Mouse (Mus musculus) heart, adult 18-20 months (tissue): ENCODE measurements at regions not wholly inside any gene's neighbourhood (a gene's known extent, or its start where the extent isn't known, plus 50 kb on each side); places are given as distances from the start of the nearest gene placed in this dataset.

Source experiments
- DNase-seq, 2 experiments: peaks; one replicate each; pipeline ENCODE4 v3.0.0; 2021 to 2022; ENCODE audit warnings: mixed read lengths in 1 of 2

DNA sequence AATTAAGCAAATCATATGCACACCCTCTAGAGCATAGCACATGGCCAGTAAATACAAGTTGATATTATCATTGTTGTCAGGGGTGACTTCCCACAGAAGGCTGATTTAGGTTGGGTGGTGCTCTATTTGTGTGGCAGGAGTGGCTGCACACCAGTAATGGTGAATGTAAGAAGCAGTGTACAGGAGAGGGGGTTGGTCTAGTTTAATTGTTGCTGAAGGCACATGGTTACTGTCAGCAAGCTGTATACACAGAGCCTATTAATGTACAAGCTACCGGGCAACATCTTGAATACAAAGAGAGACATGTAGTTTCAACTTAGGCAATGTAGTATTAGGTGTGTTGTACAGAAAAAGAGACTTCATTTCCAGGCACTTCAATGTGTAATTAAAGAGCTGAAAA is 280.6 kb upstream of the Pkn2 start:
- no peak for DNase-seq

DNA sequence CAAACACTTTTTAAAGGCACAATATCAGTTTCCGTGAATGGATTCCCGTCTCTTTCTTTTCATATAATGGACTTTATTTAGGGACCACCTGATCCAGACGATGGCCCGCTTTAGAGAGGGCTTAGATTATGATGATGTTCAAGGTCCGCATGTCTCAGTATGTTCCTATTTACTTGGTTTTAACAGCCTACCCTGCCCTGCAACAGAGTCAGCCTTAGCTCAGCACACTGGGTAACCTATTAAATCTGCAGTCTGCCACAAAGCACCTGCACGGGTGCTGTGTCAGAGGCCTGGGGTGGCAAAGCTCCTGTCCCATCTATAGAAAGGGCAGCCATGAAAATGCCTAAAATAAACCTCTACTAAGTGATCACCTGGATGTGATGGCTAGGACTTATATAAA is 280.2 kb upstream of the Pkn2 start:
- no peak for DNase-seq

DNA sequence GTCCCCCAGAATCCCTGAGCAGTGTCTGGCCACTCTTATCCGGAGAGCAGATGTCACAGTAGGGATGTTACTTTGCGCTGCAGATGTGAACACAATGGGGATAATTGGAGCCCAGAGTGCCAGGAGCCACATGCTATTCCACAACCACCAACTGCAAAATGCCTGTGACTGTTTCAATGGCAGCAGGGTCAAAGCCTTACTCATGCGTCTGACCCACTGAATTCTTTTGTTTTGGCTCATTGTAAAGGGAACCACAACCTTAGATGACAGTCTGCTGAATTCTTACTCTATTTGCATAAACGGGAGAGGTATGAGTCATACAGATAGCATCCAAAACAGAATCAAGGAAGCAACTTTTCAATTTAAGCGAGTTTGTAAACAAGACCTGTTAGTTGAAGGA is 276.8 kb upstream of the Pkn2 start:
- DNase-seq, result no peak

DNA sequence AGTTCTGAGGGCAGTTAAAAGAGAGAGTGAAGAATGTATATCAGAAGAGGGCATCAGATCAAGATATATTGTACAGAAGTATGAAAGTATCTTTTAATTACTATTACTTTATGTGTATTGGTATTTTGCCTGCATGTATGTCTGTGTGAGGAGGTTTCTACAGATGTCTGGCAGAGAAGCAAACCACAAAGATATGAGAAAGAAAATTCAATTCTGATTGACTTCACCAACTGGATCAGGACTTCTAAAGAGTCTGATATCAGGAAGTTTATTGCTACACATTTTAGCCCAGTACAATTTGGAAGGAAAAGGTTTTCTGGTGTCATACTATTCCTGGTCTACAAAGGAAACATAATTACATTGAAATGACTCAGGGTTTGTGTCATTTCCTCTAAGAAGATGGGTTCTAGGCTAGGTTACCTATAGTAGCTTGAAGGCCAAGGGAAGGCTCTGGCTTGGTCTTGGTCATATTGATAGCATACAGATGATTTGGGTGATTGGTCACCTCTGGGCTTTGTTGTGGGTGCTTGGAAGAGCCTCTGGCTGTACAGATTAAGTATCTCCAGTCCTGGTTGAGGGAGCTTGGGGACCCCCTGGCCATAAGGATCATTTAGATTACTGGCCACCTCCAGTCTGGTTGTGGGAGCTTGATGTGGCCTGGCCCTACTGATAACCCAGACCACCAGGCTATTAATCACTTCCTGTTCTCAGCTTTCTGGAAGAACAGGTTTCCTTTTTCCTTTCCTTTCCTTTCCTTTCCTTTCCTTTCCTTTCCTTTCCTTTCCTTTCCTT is 275.1 kb upstream of the Pkn2 start:
- DNase-seq, result no peak

DNA sequence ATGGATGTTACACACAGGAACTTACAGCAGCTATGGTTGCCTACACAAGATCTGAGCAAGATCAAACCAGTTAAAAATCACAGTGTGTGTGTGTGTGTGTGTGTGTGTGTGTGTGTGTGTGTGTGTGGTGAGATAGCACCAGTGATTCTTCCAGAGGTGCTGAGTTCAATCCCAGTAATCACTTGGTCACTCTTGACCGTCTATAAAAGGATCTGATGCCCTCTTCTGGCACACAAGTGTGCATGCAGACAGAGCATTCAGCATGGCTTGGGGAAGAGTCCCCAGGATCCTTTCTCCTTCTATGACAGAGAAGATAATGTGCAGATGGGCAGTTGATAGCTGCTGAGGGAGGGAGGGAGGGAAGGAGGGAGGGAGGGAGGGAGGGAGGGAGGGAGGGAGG is 274.4 kb upstream of the Pkn2 start:
- DNase-seq, result no peak

DNA sequence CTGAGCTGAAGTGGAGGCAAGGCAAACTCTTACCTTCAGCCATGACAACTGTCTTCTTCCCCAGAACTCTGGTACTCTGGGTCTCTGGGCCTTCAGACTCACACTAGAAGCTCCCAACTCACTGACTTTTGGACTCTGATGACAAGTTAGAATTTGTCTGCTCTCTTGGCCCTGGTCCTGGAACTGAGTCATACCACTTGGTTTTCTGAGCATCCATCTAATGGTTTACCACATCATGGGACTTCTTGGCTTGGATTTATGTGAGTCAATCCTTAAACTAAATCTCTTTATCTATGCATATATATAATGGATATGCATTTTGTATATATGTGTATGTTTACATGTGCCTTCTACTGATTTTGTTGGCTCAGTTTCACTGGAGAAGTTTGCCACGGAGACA is 273.8 kb upstream of the Pkn2 start:
- DNase-seq, result peak in 1 of 2 experiments; percentile 4

DNA sequence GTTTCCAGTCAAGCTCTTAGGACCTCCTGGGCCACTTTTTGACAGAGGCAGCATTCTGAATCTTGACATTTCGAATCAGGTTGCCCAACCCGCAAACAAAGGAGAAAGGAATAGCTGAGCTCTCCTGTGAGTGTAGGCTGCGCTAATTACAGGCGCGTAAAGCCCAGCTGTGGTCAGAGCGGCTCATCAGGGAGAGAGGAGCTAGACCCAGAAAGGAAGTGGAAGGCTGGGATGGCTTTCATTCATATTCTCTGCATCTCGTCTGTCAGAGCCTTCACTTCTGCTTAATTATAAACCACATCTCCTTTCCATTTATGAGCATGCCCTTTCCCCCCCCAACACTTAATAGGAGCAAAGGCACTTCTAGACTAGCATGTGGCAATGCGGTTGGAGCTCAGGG is 265.7 kb upstream of the Pkn2 start:
- no peak for DNase-seq

DNA sequence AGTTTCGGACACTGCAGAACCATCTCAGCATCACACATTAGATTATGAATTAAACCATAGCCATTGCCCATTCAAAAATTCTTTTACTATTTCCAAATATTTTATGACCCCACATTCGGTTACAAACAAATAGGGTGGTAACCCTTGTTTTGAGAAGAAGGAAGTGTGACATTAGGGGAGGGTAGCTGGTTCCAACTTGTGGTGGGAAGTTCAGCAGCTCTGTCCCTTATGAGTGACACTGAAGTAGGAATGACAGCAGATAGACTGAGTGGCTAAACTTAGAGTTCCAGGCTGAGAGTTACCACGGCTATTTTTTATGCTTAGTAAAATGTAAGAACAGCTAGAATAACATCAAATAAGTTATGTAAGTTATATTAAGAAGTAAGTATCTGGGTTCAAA is 257.1 kb upstream of the Pkn2 start:
- no peak for DNase-seq

DNA sequence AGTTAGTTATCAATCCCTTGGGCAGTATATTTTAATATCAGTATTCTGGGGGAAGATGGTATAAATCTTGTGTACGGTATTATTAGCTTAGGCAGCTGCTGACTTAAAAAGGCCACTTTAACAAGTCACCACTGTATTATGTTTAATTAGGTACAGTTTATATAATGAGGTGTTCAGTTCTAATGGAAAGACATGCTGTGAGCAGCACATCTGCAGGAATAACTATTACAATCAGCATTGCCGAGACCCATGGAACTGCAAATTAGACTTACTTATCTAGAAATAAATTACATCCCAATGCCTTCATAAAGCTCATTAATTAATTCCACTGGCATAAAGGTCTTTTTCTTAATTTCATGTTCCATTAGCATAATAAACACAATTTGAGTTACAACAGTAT is 252.7 kb upstream of the Pkn2 start:
- DNase-seq, result no peak

DNA sequence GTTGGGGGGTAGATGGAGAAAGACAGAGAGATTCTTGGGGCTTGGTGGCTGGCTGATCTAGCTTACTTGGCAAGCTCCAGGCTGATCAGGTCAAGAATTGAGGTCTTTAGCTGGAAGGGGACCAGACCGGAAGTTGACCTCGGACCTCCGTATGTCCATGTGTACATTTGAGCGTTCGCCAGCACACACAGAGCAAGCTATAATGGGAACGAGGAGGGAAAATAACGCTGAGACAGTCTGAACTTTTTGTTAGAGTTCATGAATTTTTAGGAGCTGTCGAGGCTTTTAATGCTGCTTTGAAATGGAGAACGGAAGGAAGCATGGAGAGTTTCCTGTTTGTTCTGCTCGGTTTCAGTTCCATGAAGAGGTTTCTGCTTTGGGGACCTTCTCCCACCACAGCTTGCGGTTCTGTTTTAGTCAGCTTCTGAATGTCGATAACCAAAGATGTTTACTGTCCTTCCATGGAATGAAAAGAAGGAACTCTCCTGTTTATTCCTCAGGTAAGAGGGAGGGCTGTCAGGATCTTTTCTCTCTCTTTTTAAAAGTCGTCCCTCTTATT is 226.0 kb upstream of the Pkn2 start:
- no peak for DNase-seq

DNA sequence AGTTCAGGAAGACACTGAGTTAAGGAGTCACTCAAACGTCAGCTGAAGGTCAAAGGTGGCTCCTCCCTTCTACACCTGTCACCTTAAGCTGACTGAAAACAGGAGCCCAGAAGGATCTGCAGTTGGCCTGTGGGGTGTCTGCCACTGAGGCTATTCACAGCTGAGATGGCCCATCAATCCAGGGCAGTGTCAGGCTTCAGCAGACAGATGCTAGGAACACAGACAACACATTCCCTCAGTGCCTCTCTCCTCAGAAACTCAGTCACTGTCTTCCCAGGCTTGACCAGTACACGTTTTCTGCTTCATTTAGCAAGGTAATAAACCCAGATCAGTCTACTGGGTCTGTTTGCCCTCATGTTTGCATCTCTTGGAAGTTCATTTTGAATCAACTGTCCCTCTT is 222.9 kb upstream of the Pkn2 start:
- no peak for DNase-seq

DNA sequence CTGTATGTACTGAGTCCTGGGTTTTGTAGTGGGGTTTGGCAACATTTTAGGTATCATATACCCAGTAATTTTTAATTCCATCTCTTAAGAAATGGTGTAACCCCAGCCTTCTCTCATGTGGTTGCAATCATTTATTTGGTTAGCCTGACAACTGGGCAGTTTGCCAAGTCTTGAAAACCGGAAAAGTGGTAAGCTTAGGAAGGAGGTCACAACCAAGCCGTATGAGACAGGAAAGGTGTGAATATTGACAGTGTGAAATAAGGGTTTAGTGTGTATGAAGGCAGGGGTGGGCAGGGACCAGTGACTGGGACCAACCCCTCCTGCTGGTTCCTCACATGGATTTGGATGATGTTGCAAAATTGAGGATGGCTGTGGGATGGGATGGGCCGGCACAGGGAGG is 221.5 kb upstream of the Pkn2 start:
- DNase-seq, result peak; percentile 4 to 29

DNA sequence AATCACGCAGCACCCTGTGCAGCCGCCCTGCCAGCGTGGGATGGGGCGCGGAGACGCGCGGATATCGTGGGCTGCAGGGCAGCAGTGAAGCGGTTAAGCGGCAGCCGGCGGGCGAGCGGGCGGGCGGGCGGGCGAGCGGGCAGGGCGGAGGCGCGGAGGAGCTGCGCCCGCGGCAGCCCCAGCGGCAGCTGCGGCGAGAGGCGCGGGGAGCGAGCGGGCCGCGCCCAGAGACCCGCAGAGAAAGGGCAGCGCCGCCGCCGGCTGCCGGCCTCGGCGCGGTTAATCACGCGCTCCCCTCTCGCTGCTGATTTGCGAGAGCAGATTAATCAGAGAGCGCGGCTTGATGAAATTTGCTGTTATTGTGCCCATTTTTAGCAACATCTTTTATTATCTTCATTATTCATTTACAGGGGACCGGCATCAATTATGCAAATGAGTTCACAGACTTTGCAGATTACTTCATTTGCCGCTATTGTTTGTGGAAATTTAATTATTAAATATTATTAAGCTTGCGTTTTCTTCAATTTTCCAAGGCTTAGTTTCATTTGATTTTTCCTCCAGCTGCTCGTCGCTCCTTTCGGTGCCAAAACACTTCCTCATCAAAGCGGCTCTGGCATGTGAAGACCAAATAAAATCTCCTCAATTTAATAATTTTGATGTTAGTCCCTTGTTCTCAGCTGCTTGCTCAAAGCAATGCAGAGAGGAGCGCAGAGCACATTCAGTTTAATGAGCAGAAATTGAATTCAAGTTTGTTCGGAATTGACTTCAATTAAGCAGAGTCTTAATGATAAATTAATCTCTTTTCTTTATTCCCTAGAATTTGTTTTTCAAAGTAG is 219.2 kb upstream of the Pkn2 start:
- peak in 1 of 2 experiments; percentile 3 for DNase-seq

DNA sequence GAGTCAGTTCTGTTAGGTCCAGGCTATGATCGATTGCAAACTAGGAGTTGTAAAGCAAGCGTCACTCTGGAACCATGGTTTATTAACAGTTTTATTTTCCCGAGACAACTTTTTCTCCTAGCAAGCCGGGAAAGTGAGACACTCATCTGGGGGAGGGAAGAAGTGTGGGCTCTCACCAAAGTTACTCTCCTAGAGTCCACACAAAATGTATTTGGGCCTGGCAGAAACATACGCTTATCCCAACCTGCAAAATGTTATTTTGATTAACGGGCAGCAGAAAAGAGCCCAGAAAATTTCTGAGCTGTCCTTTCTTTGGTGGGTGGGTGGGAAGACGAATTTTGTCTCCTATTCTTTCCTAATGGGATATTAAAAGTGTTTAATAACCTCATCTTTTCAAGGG is 218.4 kb upstream of the Pkn2 start:
- DNase-seq, result no peak

DNA sequence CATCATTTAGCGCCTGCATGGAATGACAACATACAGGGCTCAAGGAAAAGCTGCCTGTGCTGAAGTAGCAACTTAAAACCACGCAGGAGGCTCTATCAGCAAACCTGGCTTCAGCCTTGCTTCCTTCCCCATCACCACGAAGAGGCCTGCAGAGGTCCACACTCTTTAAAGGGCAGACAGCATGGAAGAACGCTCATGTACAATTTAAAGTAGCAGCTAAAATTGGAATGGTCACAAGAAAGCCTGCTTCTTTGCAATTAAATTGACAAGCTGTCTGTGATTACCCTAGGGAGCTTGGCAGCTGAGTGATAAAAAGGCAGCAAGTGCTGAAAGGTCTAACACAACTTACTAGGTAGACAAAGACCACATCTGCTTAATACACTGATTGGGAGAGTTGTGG is 210.4 kb upstream of the Pkn2 start:
- DNase-seq, result peak; percentile 7 to 29

DNA sequence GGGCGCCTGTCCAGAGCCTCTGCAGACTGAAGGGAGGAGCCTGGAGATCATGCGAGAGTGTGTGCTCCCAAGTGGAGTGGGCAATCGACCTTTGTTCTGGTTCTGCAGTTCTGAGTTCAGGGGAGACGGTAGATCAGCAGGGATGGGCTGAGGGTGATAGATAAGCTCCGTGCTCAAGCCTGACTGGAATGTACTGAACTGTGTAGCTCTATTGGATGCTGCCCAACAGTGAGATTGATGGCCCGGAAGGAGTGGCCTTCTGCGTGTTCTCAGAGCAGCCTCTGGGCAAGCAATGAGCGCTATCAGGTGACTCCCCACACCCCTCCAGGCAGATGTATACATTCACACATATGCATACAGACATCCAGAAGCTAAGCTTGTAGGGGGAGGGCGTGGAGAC is 209.1 kb upstream of the Pkn2 start:
- DNase-seq, result peak; percentile 29 to 53

DNA sequence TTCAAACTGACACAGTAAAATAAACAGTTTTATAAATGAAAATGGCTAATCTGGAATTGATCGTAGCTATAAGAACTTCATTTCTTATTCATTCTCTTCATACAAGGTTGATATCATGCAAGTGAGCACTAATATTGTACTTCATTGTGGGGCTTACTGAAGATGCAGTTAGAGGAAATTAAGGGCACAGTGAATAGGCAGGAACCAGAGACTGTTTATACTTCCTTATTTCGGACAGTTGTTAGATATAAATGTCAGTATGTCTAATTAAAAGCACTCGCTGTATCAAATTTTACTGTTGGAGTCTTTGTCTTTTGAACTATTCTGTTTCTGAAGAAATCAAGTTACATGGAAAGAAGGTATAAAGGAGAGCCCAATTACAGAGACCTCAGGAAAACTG is 208.5 kb upstream of the Pkn2 start:
- DNase-seq, result no peak

DNA sequence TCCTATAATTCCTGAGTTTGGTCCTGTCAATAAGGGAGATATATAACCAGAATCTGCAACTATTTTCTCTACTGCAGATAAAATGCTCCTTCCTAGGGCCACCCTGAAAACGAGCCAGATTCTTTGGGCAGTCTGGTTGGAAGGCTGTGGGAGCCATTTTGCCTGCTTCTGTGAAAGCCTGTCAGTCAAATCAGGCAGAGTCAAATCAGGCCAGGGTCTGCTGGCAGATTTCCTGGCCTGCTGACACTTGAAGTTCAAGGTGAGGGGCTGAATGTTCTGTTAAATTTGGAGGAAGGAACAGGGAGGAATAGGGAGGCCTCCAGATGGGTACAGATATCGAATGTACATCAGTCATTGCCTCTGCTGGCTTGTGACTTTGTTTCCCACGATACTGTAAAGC is 206.0 kb upstream of the Pkn2 start:
- DNase-seq, result no peak

DNA sequence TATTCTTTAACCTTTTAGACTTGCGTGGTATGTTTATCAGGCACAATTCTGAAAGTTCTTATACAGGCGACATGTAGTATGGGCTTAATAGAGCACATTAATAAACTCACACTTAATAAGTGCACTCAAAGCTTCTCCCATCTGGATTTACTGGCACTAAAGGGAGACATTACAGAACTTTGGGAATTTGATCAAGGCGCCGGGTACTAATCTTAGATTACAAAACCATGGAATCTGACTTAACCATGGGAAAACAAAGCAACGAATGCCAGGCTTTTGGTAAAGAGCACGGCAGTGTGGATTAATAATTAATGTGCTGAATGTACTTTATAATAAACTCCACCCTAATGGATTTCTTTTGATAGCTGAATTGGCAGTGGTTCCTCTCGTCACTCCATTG is 196.5 kb upstream of the Pkn2 start:
- no peak for DNase-seq

DNA sequence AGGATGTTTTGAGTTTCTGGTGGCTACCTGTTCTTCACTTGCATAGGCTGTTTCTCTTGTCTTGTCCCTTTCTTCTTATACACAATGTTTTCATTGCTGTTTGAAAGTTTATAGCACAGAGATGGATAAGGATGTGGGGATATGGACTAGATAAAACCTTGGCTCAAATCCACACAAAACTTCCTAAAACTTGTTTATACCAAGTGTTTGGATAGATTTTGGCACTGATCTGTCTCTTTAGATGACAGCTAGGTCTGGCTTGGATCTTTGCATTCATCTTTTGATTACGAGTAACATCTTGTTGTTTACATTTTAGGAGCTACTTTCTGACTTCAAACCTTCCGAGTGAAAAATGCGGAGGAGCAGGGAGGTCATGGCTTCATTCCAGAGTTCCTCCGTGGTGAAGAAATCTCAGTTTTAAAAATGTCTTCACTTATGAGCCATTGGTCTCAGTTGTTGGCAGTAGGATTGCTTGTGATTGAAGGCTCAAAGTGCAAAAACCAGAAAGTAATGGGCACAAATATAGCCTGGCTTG is 190.1 kb upstream of the Pkn2 start:
- DNase-seq, result peak in 1 of 2 experiments; percentile 9

DNA sequence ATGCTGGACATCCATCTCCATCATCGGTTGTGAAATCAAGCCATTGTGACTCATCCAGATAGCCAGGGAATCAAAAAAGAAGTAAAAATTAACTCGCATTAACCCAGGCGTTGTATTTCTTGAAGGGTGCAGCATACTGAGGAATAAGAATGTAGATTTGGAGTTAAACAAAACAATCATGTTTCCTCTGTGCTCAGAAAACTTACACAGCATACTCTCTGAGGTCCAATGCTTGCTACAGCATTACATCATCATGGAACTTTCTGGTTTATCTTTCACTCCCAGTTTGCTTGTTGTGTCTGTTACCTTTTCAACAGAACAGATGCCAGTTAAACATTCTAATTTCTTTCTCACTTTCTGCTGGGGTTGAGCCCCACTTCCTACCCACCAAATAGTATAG is 173.1 kb upstream of the Pkn2 start:
- DNase-seq, result no peak

DNA sequence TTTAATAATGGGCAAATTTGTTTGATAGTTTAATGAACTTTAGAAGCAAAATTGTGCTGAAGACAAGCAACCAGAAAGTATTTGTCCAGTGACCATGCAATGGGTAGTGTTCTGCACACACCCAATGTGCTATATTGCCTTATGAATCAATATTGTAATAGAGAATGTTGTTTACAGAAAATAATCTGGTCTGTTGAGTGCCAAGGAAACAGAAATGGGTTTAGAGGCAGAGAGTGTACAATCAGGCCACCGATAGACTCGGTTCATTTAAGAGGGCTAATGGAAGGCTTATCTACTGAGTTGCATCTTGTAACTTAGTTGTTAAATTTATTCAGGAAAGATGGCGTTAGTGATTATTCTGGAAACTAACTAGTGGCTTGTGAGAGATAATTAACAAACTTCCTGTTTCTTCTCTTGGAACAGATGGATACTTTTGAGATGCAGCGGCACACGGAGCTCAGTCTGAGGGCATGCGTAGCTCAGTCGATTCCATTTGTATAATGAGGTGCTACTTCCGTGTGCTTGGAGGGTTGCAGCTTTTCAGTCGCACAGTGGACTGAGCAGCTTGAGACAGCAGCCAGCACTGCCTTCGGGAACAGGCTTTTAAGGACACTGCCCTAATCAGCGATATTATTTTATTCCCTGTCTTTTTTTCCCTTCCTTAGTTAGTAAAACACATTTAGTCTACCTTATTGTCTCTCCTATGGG is 171.6 kb upstream of the Pkn2 start:
- DNase-seq, result no peak

DNA sequence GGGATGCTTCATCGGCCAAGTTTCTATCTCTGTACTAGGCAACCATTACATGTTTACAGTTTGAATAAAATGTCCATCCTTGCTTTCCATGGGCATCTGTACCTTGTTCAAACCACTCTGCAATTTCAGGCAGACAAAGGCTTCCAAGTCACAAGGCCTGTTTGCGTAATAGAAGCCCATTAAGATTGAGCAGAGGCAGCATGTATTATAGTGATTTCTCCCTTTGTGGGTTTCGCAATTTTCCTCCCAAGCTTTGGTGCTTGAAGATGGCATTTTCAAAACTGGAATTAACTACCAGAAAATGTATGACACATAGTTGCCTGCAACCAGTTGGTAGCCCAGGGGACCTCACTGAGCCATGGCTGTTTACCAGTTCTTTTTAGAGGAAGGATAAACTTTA is 158.9 kb upstream of the Pkn2 start:
- DNase-seq, result no peak
